Mouse (Mus musculus): ENCODE measurements around the gene Fam117a.

The Fam117a gene

GRCm38 (mm10) chr11:95333209-95333608 lies 3.6 kb upstream of the Fam117a start:
- DNase-seq (ENCODE audit: low read depth, low spot score), result no peak

- no peak for DNase-seq (ENCODE audit: low read depth, low spot score)
Measured at GRCm38 (mm10) chr11:95333805-95334204, 3.0 kb upstream of the Fam117a start.

GRCm38 (mm10) chr11:95334448-95335060 lies 2.3 kb upstream of the Fam117a start:
- no peak for DNase-seq (ENCODE audit: low read depth, low spot score)

GRCm38 (mm10) chr11:95337129-95337813 lies 453 bp downstream of the Fam117a start:
- peak; percentile 89 for DNase-seq (ENCODE audit: low read depth, low spot score)

GRCm38 (mm10) chr11:95337846-95338342 lies 1.1 kb downstream of the Fam117a start:
- no peak for DNase-seq (ENCODE audit: low read depth, low spot score)

GRCm38 (mm10) chr11:95339471-95340021 lies 2.7 kb downstream of the Fam117a start:
- DNase-seq (ENCODE audit: low read depth, low spot score), result no peak

GRCm38 (mm10) chr11:95340259-95340658 lies 3.4 kb downstream of the Fam117a start:
- DNase-seq (ENCODE audit: low read depth, low spot score), result no peak

GRCm38 (mm10) chr11:95340664-95341063 lies 3.8 kb downstream of the Fam117a start:
- no peak for DNase-seq (ENCODE audit: low read depth, low spot score)

GRCm38 (mm10) chr11:95343180-95343579 lies 6.4 kb downstream of the Fam117a start:
- no peak for DNase-seq (ENCODE audit: low read depth, low spot score)

GRCm38 (mm10) chr11:95344181-95344580 lies 7.4 kb downstream of the Fam117a start:
- no peak for DNase-seq (ENCODE audit: low read depth, low spot score)

- DNase-seq (ENCODE audit: low read depth, low spot score), result no peak
Measured at GRCm38 (mm10) chr11:95350289-95350688, 13.5 kb downstream of the Fam117a start.

- no peak for DNase-seq (ENCODE audit: low read depth, low spot score)
Measured at GRCm38 (mm10) chr11:95350960-95351359, 14.1 kb downstream of the Fam117a start.

GRCm38 (mm10) chr11:95352686-95353085 lies 15.9 kb downstream of the Fam117a start:
- DNase-seq (ENCODE audit: low read depth, low spot score), result no peak

GRCm38 (mm10) chr11:95353226-95353625 lies 16.4 kb downstream of the Fam117a start:
- DNase-seq (ENCODE audit: low read depth, low spot score), result no peak

GRCm38 (mm10) chr11:95354228-95354944 lies 17.6 kb downstream of the Fam117a start:
- peak; percentile 74 for DNase-seq (ENCODE audit: low read depth, low spot score)

- DNase-seq (ENCODE audit: low read depth, low spot score), result no peak
Measured at GRCm38 (mm10) chr11:95354945-95355660, 18.3 kb downstream of the Fam117a start.

- DNase-seq (ENCODE audit: low read depth, low spot score), result no peak
Measured at GRCm38 (mm10) chr11:95355661-95356011, 18.8 kb downstream of the Fam117a start.

GRCm38 (mm10) chr11:95356039-95356438 lies 19.2 kb downstream of the Fam117a start:
- DNase-seq (ENCODE audit: low read depth, low spot score), result no peak

- DNase-seq (ENCODE audit: low read depth, low spot score), result no peak
Measured at GRCm38 (mm10) chr11:95356469-95357273, 19.9 kb downstream of the Fam117a start.

GRCm38 (mm10) chr11:95358263-95358662 lies 21.4 kb downstream of the Fam117a start:
- DNase-seq (ENCODE audit: low read depth, low spot score), result no peak

- no peak for DNase-seq (ENCODE audit: low read depth, low spot score)
Measured at GRCm38 (mm10) chr11:95364388-95364787, 27.6 kb downstream of the Fam117a start.
